Mouse (Mus musculus) spleen, postnatal 4 days (tissue): Measurements from ENCODE around the gene Tmem256.
A peak's percentile ranks its signal among the peaks of the same experiment; 100 is the strongest.

Source experiments
- DNase-seq, 2 experiments: peaks; one replicate each; pipeline ENCODE4 v3.0.0; 2022; ENCODE audit warnings: low spot score in 2 of 2

Gene Tmem256

GRCm38 (mm10) chr11:69883527-69884151 lies 45.3 kb downstream of the Tmem256 start:
- DNase-seq: peak in 1 of 2 experiments; percentile 72

DNA sequence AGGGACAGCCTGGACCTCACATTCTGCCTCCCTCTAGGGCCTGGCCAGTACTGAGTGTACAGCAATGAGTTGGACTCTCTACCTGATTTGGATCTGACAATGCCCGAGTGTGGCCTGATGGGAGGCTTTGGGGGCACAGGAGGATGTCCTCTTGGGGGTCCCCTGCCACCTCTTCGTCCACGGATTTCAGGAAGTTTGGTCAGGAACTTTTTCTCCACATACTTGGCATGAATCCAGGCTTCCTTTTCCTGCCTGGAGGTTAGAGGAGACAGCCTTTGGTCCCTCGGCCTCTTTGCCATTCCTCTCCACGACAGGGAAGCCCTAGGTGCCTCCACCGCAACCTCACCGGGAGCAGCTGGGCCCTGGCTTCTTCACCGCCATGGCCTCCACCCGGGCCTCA lies 45.9 kb downstream of the Tmem256 start:
- DNase-seq: no peak

DNA sequence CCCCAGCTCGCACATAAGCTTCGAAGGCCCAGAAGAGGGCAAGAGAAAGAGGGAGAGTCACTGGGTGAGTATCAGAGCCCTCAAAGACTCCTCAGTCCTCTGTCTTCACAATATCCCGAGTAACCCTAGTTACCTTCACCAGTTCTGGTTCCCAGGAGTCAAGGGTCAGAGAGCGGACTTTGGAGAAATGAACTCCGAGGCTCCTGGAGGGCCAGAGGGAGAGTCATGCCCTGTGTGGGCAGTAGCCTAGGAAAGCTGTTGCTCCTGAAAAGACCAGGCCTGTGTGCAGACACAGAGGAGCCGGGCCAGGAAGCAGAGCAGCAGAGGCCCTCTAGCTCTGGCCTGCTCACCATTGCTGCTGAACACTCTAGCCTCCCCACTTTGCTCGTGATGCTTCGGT lies 46.3 kb downstream of the Tmem256 start:
- no peak for DNase-seq

DNA sequence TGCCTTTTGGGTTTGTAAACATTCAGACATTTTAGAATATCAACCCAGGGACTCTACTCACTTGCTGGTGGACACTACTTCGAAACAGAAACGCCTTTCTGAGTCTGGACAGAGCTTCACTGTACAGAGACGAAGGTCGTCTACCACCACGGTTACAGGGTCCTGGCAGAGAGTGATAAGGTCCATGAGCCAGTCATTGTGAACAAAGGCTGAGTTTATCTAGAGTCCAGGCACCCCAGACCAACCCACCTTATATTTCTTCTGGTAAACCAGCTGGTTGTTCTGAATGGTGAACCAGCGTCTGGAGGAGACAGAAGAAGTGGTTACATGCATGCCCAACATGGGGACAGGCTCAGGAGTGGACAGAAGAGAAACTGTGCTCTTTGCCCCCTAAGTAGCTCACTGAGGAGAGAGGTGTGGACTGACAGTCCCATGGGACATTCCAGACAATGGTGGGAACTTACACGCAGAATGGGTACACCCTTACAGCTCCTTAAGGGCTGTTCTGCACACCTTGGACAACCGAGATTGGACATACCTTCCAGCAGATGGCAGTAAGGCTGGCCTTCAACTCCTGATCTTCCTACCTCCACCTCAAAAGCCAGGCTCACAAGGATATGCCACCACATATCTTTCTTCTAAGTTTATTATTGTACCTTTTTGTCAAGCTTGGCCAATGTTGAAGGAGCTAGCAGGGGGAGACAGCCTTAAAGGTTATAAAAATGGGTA lies 48.8 kb downstream of the Tmem256 start:
- DNase-seq: no peak
